Mouse (Mus musculus) olfactory bulb, adult 2 months (tissue): ENCODE data around the gene Cd47. TPM values are rescaled to one million over a fixed set of nuclear protein-coding genes. Genes with fewer than 3 reads are reported as not detected.

Experiments used
- H3K27ac ChIP-seq: fragments of 200-500 bp; 2 replicates; pipeline ENCODE4 v1.5.1; 2012; ENCODE audit warnings: low read depth, low read length; ENCODE audit not compliant: insufficient read depth
- H3K4me1 ChIP-seq: fragments of 200-500 bp; 2 replicates; pipeline ENCODE4 v1.6.1; 2012; ENCODE audit warnings: low read length; ENCODE audit not compliant: control insufficient read depth, insufficient read depth
- H3K4me3 ChIP-seq: fragments of 200-500 bp; 2 replicates; pipeline ENCODE4 v1.5.1; 2012; ENCODE audit warnings: mild to moderate bottlenecking, low read depth, low read length, moderate library complexity; ENCODE audit not compliant: insufficient read depth
- CTCF ChIP-seq: fragments of 200-500 bp; IDR thresholded peaks from 2 replicates; pipeline ENCODE4 v1.5.1; 2012; ENCODE audit warnings: low read depth, mild to moderate bottlenecking, low read length, moderate library complexity; ENCODE audit not compliant: insufficient read depth
- POLR2A ChIP-seq: fragments of 200-500 bp; IDR thresholded peaks from 2 replicates; pipeline ENCODE4 v1.6.1; 2012; ENCODE audit warnings: mild to moderate bottlenecking, low read depth, low read length, moderate library complexity; ENCODE audit not compliant: insufficient read depth
- WGBS: fragments of 180-500 bp; shearing (Covaris S2); methylation state at CpG from one replicate; pipeline ENCODE4 v1.1.7; 2018; 5-methylcytosine and 5-hydroxymethylcytosine counted together
- polyA plus RNA-seq: library from polyadenylated mRNA; stranded (reverse); fragments of >200 nt; gene quantifications from 2 replicates; pipeline ENCODE4 v1.2.4, GENCODE M21; 2012; ENCODE audit warnings: low replicate concordance; ENCODE audit not compliant: missing spikeins, insufficient read depth, insufficient read length

The Cd47 gene
- polyA plus RNA-seq, 1 experiment = not detected

GRCm38 (mm10) chr16:49906066-49906465 is 105.7 kb downstream of the Cd47 start:
- H3K4me1 ChIP-seq = peaks cover 10% of the 10 kb centered on the region
- no peak overlapping the region for H3K4me3 ChIP-seq
- H3K27ac ChIP-seq = peak overlapping the region; percentile 50; the same call in 1 of the 2 replicates
- WGBS = 16% methylated on average over 5 of the region's 5 CpGs
- TF ChIP-seq CTCF = no peak
- TF ChIP-seq POLR2A = no peak

- TF ChIP-seq POLR2A = no peak
- no peak for TF ChIP-seq CTCF
- Histone ChIP-seq H3K4me1 (peaks cover 10% of the 10 kb centered on the region), H3K4me3 (no peak overlapping the region), H3K27ac (no peak overlapping the region)
- 85% methylated on average over 2 of the region's 2 CpGs for WGBS
Measured at GRCm38 (mm10) chr16:49906940-49907339, 106.6 kb downstream of the Cd47 start.

GRCm38 (mm10) chr16:49907356-49907755 is 107.0 kb downstream of the Cd47 start:
- H3K4me3 ChIP-seq = no peak overlapping the region
- H3K27ac ChIP-seq = no peak overlapping the region
- H3K4me1 ChIP-seq = peaks cover 10% of the 10 kb centered on the region
- whole genome bisulfite sequencing = 34% methylated on average over 4 of the region's 4 CpGs
- TF ChIP-seq POLR2A (no peak), CTCF (no peak)

GRCm38 (mm10) chr16:49909536-49909935 is 109.2 kb downstream of the Cd47 start:
- H3K4me1 ChIP-seq = peaks cover 8% of the 10 kb centered on the region
- no peak overlapping the region for H3K4me3 ChIP-seq
- no peak overlapping the region for H3K27ac ChIP-seq
- TF ChIP-seq POLR2A (no peak), CTCF (no peak)
- 36% methylated on average over 8 of the region's 8 CpGs for WGBS

- TF ChIP-seq POLR2A = no peak
- no peak for TF ChIP-seq CTCF
- no peak overlapping the region for H3K27ac ChIP-seq
- WGBS = 85% methylated on average over 2 of the region's 2 CpGs
- H3K4me1 ChIP-seq = no peaks in the 10 kb centered on the region; the same call in 1 of the 2 replicates
- no peak overlapping the region for H3K4me3 ChIP-seq
Measured at GRCm38 (mm10) chr16:49914094-49914493, 113.8 kb downstream of the Cd47 start.

GRCm38 (mm10) chr16:49915532-49916476 is 115.5 kb downstream of the Cd47 start:
- H3K27ac ChIP-seq = no peak overlapping the region
- H3K4me3 ChIP-seq = no peak overlapping the region
- WGBS = 71% methylated on average over 11 of the region's 11 CpGs
- no peak for TF ChIP-seq CTCF
- no peak for TF ChIP-seq POLR2A
- H3K4me1 ChIP-seq = peaks cover 3% of the 10 kb centered on the region

- WGBS = 40% methylated on average over 10 of the region's 10 CpGs
- Histone ChIP-seq H3K4me1 (peaks cover 5% of the 10 kb centered on the region), H3K4me3 (no peak overlapping the region), H3K27ac (no peak overlapping the region)
- TF ChIP-seq POLR2A (no peak), CTCF (no peak)
Measured at GRCm38 (mm10) chr16:49920191-49920590, 119.9 kb downstream of the Cd47 start.

GRCm38 (mm10) chr16:49921677-49922076 is 121.3 kb downstream of the Cd47 start:
- H3K4me3 ChIP-seq = no peak overlapping the region
- peaks cover 5% of the 10 kb centered on the region for H3K4me1 ChIP-seq
- 66% methylated on average over 6 of the region's 6 CpGs for WGBS
- H3K27ac ChIP-seq = no peak overlapping the region
- no peak for TF ChIP-seq POLR2A

- Histone ChIP-seq H3K4me3 (no peak overlapping the region), H3K27ac (no peak overlapping the region), H3K4me1 (peaks cover 5% of the 10 kb centered on the region)
- 56% methylated on average over 11 of the region's 11 CpGs for WGBS
- TF ChIP-seq POLR2A (no peak), CTCF (no peak)
Measured at GRCm38 (mm10) chr16:49922098-49922497, 121.8 kb downstream of the Cd47 start.
